Mouse (Mus musculus) gastrocnemius, adult 18-20 months (tissue): ENCODE results near the gene Tead3. TPM values are rescaled to one million over a fixed set of nuclear protein-coding genes. Genes with fewer than 3 reads are reported as not detected.
"Not testable (repeated sequence)": the region's sequence is repeated elsewhere in the genome, so short reads cannot be mapped to it uniquely, and the experiment has no call there.

ENCODE experiments used
- DNase-seq: peaks from one replicate; pipeline ENCODE4 v3.0.0; 2021; ENCODE audit warnings: low spot score
- total RNA-seq, 2 experiments: library from RNA; stranded (reverse); gene quantifications; 2 replicates each; pipeline ENCODE4 v1.2.3; 2021

The Tead3 gene
- total RNA-seq, 2 experiments from 2014 or later: 5.3 to 6.9 TPM

DNA sequence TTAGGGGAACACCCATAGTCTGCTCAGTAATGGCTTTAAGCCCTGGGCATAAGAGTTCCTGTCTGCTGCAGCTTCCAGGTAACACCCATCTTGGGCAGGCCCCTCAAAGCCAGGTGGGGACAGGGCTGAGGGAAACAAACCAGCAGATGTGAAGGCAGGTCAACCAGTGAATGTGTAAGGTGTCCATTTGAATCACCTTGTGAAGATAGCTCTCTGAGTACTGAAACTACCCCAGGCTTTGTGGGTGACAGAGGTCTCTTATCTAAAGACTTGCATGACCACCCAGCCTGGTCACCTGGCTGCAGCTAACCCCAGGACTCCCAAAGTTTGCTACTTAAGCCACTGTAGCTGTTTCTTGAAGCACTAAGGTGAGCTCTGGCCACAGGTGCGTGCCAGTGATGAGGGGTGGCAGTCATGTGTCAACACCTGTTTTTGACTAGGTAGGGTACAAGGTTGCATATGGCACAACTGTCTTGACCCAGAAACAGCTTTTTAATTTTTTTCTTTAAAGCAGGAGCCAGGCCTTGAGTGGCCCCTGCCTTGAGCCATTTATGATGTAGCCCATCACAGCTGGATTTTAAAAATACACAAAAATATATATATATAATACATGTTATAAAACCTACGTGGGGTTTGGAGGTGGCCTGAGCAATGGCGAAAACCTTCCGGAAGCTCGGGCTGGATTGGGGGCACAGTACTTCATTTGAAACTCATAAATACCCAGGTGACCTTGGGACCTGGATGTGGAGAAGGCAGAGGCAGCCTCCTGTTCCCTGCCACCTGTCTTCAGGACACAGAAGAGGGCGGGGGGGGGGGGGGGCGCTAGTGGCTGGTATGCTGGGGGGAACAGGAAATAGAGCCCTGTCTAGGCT is 19.1 kb downstream of the Tead3 start:
- no peak for DNase-seq

DNA sequence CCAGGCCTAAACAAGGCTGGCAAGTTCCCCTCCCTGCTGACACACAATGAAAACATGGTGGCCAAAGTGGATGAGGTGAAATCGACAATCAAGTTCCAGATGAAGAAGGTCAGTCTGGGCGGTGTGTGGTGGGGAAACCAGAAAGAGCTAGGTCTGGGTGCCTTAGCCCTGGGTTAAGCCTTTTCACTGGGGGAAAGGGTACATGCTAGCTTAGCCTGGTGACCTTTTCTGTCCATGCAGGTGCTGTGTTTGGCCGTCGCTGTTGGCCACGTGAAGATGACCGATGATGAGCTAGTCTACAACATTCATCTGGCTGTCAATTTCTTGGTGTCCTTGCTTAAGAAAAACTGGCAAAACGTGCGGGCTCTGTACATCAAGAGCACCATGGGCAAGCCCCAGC is 20.0 kb downstream of the Tead3 start:
- not testable (repeated sequence) for DNase-seq

DNA sequence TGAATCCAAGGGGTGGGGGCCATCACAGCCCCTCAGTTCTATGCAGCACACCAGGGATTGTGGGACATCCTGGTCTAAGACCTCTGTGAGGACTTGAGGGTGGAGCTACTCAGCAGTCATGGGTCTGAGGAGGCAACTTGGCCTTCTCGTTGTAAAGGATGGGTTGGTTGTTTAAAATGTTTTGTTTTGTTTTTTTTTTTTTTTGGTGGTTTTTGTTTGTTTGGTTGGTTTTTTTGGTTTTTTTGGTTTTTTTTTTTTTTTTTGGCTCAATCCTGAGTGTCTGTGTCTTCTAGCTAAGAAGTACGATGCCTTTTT is 20.4 kb downstream of the Tead3 start:
- DNase-seq: no peak

DNA sequence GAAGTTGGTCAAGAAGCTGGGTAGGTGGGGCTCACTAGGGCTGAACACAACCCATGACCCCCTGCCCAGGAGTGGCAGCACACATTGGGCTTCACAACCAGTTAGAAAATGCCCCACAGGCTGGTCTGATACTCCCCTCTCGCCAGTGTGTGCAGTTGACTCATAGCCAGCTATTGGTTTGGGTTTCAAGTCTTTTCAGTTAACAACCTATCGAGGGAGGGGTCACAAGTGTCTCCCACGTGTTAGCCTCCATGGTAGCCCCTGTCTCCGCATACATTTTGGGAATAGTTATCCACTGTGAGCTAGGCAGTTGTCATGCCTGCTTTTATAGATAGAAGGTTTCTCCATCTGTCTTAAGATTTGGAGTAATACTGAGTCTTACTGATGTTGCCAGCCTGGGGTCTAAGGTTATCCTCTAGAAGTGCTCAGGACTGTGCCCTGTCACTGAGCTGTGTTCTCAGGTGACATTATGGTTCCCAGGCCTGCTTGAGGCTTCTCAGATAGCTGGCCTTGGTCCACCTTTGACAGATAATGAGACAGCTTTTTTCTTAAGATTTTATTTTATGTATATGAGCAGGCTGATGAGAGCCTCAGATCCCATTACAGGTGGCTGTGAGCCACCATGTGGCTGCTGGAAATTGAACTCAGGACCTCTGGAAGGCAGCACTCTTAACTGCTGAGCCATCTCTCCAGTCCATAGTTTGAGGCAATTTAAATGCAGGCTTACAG is 20.9 kb downstream of the Tead3 start:
- no peak for DNase-seq

DNA sequence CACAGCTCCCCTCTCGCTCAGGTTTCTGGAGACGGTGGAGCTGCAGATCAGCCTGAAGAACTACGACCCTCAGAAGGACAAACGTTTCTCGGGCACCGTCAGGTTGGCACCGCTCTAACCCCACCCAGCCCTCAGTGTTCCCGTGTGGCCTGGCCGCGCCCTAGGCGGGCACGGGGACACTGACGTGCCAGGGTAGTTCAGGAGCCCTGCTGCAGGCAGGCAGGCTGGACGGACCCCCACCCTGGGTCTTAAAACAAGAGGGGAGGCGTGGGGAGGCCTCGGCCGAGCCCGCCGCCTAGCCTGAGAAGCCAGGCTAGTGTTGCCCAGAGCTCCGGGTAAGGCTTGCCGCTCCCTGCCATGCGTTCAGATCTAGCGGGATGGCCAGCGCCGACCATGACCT is 21.7 kb downstream of the Tead3 start:
- DNase-seq: no peak

DNA sequence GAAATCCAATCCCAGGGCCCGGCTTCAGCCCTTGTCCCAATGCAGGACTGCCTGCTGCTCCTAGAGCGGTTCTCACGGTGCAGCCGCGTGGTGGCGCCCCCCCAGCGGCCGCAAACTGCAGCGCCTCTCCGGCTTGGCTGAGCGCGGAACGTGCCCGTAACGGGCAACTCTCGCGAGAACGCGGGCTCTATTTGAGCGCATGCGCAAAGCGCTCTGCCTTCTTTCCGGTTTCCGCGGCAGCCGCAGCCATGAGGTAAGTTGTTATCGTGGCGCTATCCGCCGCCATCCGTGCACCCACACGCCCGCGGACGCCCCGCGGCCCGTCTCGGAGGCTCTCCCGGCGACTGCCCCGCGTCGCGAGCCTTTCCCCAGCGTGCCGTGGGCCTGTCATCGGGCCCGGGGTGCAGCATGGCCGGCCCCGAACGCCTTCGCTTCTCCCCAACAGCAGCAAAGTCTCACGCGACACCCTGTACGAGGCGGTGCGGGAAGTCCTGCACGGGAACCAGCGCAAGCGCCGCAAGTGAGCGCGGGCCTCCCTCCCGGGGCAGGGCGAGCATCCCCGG is 22.2 kb downstream of the Tead3 start, which contains the start of gene Rpl10a:
Gene Rpl10a (plus strand): TSS at position 106 of the 563 bp plus-strand sequence.
- DNase-seq: peak; percentile 98

DNA sequence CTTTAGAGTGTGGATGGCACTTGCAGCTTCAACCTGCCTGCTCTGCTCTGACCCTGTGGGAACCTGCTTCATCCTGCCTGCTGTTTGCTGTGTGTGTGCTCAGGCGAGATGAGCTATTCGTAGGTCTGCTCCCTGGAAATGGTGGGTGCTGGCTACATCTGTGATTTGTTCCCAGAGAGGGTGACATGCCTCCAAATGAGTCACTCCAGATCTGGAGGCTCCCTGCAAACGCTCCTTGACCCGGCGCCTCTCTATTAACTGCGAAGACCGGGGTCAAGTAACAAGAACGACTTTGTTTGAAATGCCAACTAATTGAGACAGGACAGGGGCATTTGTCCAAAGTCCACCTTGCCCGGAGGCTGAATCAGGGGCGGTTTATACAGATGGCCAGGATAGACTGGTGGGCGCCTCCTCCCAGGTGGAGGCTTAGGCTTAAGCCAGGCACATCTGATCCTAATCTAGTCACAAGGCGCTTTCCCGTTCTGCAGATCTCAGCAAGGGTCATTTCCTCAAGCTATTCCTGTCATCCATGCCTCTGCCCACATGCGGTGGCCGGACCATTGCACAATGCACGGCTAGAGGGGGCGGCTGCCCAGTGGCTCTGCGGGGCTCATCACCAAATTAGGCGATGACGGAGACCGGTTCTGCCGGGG is 22.8 kb downstream of the Tead3 start:
- no peak for DNase-seq

DNA sequence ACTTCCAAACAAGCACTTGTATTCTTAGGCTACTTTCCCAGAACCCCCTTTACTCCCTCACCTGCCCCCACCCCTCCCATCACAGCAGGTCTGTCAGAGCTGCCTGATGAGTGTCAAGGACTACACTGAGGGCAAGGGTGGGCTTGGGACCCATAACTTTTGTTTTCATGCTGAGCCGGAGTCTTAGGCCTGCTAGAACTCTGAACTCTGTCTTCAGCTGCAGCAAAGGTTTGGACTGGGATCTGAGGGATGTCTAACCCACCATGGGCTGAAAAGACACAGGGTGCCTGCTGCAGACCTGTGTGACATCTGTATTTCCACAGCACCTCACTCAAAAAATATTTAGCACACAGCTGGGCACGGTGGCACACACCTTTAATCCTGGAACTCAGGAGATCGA is 23.7 kb downstream of the Tead3 start:
- no peak for DNase-seq

DNA sequence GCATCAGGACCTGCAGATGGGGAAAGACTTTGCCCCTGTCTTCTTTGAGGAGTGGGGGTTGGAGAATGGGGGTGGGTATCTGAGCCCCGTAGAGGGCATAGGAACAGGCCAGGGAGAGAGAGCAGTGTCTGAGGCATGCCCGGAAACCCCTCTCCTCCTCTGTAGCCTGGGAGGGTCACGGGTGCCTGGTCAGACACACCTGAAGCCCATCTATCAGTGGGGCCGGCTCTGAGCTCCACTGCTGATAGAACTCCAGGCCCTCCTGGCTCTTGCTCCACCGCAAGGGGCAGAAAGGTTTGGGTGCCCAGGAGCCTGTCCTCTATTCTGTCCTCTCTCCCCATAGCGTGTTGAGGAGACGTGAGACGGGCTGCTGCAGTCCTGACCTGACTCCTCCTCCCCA is 24.9 kb downstream of the Tead3 start:
- no peak for DNase-seq

DNA sequence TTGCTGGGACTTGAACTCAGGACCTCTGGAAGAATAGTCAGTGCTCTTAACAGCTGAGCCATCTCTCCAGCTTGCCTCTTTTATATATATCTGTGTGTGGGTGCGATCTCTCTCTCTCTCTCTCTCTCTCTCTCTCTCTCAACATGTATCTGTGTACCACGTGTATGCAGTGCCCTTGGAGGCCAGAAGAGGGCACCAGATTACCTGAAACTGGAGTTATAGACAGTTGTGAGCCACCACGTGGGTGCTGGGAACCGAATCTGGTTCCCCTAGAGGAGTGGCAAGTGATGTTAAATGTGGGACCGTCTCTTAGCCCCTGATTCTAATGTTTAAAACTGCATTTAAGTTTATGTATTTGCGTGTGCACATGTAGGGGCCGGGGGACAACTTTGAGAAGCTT is 26.2 kb downstream of the Tead3 start:
- DNase-seq: not testable (repeated sequence)

DNA sequence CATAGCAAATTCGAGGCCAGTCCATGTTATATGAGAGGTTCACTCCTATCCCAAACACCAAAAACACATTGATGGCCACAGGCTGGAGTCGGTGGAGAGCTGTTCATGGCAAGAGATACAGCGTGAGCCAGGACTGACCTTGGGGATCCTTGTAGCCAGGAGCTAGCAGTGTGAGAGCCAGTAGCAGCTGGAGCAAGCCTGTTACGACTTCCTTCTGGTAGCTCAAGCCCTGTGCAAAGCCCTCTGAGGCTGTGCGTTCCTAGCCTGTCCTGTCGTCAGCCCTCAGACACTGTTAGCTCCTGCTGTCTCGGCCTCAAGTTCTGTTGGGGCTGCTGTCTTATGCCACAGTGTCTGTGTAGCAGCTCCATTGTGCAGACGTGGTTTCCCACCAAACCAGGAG is 26.8 kb downstream of the Tead3 start:
- no peak for DNase-seq

DNA sequence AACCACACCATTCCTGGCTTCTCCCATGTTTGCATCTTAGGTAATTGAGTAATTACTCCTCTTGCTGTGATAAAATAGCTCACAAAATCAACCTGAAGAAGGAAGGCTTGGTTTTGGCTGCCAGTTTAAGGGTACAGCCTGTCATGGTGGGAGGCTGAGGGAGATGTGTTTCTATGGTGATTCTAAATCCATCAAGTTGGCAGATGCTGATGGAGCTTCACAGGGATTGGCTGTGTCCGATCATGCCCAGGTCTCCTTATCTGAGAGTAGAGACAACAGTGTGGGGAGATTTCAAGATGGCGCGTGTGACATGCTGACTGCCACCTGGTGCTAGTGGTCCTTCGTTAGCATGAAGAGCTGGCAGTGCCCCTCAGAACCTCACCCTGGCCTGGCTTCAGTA is 28.9 kb downstream of the Tead3 start:
- no peak for DNase-seq

DNA sequence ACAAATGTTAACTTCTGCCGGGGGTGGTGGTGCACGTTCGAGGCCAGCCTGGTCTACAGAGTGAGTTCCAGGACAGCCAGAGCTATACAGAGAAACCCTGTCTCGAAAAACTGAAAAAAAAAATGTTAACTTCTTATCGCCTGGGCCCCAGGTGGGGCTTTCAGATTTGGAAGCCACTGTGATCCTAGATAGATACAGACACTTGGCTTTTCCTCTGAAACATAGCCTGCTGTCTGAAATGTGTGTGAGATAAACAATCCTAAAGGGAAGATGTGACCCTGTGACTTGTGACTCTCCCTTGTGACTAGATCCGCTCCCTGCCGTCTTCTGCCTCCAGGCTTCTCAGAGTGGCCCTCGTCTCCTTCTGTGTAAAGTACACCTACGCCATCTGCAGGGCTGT is 32.9 kb downstream of the Tead3 start:
- DNase-seq: no peak

DNA sequence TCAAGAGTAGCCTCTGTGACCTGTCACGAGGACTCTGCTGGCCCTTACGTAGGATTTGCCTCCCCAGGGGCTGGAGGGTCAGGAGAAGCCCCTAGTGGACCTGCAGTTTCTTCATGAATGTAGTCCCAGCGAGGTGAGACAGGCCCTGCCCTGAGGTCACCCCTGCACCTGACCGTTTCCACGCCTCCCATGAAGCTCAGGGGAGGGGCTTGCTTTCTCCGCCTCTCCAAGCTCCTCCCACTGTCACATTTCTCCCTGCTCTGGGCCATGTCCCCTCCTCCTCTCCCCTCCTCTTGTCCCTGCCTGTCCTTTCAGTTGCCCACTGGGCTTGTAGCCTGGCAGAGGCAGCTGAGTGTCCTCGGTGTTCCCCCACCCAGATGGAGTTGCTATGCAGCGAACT is 33.5 kb downstream of the Tead3 start:
- DNase-seq: no peak

DNA sequence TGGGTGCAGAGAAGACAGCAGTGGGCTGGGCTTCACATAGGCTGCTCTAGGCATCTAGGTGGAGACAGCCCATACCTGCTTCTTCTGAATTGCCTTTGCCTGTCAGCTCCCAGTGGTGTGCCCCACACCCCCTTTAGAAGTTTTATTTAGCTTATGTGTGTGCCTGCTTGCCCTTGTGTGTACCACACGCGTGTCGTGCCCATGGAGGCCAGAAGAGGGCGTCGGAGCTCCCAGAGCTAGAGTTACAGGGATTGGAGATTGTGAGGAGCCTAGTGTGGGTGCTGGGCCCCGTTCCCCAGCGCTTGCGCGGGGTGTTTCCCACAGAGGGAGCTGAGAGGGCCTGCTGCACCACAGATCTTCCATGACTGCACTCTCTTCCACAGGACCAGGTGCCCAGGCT is 34.1 kb downstream of the Tead3 start:
- no peak for DNase-seq

DNA sequence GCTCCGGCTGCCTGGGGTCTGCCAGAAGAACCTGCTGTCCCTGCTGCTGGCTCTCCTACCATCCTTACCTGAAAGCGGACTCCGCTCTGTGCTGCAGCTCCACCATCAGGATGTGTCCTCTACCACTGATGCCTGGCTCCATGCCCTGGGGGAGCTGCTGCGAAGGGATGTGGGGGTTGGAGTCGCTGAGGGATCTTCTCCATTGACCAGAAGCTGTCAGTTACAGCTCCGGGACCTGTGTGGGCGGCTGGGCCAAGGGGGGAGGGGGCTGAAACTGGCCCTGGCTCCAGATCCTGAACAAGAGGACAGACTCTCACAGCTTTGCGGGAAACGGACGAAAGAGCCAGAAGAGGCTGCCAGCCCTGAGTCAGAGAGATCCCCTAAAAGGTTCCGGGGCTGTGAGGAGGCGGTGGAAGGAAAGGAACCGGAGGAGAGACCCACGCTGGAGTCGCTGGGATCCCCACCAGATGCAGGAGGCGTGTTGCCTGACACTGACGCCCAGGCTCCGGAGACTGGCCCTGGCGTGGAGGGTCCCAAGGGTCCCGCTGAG is 34.9 kb downstream of the Tead3 start:
- DNase-seq: no peak

DNA sequence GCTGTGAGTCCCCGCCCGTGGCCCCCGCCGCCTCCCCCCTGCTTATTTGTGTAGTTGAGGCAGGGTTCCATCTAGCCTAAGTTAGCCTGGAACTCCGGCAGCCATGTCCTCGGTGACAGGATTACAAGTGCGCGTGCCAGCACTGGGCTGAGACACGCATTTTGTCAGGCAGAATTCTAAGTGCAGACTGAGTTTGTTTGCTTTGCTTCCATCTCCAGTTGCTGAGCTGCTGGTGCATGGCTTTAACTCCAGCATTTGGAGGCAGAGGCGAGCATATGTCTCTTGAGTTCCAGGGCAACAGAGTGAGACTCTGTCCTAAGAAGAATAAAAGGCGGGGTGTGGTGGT is 36.8 kb downstream of the Tead3 start:
- DNase-seq: no peak

DNA sequence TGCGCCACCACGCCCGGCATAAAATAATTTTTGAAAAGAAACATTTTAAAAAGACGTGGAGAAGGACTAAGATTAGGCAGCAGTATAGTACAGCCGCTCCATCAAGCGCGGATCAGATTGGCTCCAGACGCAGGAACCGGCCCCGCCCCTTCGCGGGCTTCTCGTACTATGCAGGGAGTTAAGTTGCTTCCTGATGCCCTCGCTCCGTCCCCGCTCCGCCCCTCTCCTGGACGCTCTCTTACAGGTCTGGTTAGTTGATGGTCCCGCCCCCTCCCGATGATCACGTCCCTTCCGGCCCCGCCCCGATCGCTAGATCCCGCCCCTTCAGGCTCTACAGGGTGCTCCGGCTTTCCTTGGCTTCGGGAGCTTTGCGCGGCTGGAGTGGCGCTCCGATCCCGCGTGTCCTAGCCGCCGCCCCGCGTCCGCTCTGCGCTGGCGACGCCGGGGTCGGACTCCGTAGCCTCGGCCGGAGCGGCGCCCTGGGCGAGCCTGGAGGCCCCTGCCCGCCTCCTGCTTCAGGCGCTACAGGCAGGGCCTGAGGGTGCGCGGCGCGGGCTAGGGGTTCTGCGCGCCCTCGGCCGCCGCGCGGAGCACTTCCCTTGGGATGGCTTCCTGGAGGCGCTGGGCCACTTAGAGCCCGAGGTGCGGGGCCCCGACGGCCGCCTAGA is 37.3 kb downstream of the Tead3 start, which contains the start of gene Fance:
Gene Fance (plus strand): TSS at position 308 of the 668 bp plus-strand sequence.
- peak; percentile 96 for DNase-seq

DNA sequence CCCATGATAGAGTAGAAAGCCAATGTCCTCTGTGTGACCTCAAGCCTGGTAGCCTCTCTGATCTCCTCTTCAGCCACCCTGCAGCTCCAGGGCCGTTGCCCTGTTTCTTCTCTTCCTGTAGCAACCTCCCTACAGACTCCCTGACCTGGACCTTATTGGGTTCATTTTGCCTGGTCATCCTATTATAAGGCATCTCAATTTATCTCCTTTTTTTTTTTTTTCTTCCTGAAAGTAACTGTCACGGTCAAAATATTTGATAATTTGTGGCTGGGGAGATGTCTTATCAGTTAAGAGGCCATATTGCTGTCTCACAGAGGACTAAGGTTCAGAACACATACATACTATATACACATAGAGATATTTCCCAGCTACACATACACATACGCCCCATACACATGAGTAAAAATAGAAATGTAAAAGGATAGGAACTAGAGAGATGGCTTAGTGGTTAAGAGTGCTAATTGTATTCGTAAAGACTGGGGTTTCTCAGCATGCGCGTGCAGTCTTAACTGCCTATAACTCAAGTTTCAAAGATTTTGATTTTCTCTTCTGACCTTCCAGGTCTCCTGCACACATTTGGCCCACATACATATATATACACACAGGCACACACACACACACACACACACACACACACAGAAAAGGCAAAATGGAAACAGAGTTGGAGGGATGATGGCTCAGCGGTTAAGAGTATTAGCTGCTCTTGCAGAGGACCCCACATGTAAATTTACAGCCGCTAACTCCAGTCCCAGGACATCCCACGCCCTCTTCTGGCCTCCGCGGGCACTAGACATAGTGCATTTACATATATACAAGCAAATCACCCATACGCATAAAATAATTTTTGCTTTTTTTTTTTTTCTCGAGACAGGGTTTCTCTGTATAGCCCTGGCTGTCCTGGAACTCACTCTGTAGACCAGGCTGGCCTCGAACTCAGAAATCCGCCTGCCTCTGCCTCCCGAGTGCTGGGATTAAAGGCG is 38.1 kb downstream of the Tead3 start:
- DNase-seq: no peak
